Mouse (Mus musculus): ENCODE measurements at regions not wholly inside any gene's neighbourhood (a gene's known extent, or its start where the extent isn't known, plus 50 kb on each side); places are given as distances from the start of the nearest gene placed in this dataset.
"Not testable (repeated sequence)": the region's sequence is repeated elsewhere in the genome, so short reads cannot be mapped to it uniquely, and the experiment has no call there.

DNA sequence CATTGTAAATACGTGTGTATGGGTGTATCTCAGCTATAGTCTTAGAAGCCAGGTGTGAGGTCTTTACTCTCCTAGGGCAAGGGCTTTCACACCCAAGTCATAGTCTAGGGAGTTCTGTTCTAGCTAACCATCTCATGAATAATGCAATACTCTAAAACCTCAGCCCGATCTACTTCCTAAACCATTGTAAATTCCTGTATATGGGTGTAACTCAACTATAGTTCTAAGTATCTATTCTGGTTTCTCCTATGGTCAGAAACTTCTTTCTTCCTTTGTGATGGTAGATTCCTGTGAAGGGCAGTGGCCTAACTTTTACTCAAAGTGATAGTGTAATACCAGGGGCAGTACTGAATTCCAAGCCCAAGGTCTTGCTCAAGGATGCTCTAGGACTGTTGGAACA lies 58.7 kb upstream of the Srd5a3 start:
- DNase-seq (ENCODE audit: low spot score in 2 of 2); intact Hi-C loops (cut with DNase I): not testable (repeated sequence)

DNA sequence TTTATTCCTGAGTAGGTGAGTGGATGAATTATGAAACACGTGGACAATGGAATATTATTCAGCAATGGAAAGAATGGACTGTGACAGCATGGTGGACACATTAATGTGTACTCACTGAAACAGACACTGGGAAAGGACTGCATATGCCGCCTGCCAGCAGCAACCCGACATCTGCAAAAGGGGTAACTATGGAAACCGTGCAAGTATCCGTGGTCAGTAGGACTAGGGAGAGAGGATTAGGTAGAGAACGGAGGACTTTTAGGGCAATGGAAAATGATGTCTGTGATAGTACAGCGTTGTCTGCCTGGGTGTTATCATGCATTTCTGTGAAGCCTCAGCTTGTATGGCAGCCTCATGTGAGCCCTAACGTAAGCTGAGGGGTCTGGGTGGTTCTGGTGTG lies 59.6 kb upstream of the Srd5a3 start:
- intact Hi-C loops (cut with DNase I): no loop called here
- no peak for DNase-seq (ENCODE audit: low spot score in 2 of 2)

DNA sequence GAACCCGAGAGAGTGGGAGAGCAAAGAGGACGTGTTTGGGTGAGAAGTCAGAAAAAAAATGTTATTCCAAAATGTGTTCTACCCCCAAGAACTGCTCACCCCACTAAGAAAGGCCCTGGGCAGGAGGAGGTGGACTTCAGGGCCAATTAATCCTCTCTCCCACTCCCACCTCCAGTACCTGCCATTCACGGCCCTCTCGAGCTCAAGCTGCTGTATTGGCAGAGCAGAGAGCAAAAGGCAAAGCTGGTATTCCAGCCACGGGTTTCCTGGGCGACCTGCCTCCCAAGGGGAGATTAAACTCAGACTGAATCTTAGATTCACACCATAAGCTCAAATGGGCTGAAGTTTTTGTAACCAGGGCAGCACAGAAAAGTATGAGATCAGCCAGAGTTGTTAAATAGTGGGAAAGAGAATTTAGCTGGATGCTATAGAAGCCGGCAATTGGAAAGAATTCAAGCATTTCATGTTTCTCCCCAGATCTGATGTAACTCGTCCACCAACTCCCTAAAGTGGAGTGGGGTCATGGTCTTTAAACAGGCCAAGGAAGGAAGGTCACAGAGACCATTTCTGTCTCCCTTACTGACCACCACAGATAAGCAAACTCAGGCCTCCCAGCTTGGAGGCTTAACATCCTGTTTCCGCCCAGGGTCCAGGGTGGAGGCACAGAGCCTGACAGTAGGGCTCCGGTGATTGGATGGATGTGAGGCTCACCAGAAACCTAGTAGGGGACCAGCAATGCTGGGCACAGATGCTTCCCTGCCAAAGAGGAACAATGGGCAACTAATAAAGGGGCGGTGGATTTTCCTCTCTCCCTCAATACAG lies 60.7 kb upstream of the Srd5a3 start:
- intact Hi-C loops (cut with DNase I): no loop called here
- DNase-seq (ENCODE audit: low spot score in 2 of 2): no peak

DNA sequence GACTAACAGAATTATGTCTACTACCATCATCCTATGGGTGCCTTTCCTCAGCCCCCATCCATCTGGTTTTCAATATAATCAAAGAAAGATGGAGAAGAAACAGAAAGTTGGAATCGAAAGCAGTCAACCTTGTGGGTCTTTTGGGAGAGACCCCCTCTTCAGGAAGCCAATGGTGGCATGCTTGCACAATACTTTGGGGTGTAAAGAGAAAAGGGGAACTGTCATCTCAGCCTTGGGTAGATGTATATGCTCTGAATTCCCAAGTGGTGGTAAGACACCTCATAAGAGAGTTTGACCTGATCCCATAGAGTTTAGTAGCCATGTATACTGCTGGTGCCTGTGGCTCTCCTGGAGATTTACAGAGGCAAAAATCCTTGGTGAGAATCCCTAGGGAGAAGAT lies 61.6 kb upstream of the Srd5a3 start:
- DNase-seq (ENCODE audit: low spot score in 2 of 2): no peak
- intact Hi-C loops (cut with DNase I): no loop called here

DNA sequence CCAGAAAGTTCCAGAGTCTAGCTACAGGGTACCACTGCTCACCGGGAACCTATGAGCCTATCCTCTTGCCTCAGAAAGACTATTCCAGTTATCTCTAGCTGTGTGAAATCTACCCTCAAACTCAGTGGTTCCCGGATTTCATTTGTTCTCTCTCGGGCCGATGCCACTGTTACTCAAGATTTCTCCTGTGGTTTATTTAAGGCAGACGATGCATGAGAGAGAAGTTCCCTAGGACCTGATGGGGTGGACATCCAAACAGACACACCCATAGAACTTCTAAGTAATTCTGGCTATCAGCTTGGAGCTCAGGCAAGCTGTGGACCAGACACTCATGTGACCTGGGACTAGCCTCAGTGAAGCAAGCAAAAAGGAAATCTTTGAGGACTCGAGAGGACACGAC lies 63.8 kb upstream of the Srd5a3 start:
- intact Hi-C loops (cut with DNase I): no loop called here
- no peak for DNase-seq (ENCODE audit: low spot score in 2 of 2)

DNA sequence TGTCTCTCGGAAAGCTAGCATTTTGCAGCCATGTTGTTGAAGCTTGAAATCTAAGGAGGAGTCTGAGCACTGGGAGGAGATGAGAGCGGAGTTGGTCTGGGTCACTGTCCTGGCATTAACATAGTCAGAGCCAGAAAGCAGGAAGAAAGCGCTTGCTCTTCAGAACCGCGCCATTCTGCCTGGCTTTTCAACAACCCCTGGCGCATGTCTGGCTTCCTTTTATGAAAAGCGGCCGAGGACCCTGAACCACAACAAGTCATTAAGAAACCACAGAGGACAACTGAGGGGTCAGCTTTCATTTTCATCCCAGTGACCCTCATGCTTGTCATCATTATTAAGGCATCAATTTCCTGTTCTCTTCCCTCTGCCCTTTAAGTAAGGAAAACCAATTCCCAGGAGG lies 64.7 kb upstream of the Srd5a3 start:
- no peak for DNase-seq (ENCODE audit: low spot score in 2 of 2)
- intact Hi-C loops (cut with DNase I): no loop called here

DNA sequence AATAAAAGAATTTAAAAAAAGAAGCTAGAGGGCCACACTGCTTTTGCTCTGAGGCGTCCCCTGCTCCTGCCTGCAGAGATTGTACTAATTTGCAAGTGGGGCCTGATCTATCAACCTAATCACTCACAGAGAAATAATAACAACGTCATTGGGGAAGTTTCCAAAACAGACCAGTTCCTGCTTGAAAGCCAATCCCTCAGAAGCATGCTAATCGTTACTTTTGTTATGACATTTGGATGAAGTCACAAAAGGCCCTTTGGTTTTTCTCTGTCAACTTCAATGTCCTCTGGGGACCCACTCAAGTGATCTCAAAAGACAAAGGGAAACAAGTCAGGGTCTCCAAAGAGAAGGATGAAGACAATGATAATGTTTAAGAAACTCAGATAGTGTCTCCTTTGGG lies 72.2 kb upstream of the Srd5a3 start:
- intact Hi-C loops (cut with DNase I): no loop called here
- no peak for DNase-seq (ENCODE audit: low spot score in 2 of 2)

DNA sequence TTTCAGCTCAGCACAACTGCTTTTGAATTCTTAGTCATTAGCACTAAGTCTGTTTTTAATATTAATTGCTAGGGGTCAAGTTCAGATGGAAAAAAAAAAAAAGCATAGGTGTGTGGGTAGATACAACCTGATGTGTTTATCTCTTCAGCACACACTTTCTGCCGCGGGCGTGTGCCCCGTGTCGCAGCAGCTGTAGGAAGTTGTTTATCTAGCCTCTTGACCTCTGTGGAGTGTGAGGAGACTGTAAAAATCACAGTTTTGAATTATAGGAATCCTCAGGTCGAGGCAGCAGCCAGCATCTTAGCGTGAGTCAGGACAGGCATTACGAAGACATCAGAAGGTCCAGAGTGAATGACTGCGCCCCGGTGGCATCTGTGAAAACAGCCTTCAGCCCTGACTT lies 72.8 kb upstream of the Srd5a3 start:
- intact Hi-C loops (cut with DNase I): no loop called here
- no peak for DNase-seq (ENCODE audit: low spot score in 2 of 2)

DNA sequence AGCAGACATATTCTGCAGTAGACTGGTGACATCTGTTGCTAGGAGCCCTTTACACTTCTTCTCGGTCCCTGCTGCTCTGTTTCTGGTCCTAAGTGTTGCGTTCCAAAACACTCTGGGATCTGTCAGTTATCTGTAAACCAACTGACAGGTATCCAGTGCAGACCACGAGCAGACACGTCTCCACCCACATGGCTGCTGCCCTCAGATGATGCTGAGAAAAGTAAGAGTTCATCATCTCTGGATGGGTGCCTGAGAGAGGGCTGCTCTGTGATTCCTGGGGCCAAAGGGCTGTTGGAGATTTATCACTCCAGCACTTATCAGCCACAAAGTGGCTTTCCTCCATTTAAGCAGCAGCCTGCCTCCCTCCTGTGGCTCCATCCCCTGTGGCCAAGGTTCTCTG lies 74.3 kb upstream of the Srd5a3 start:
- DNase-seq (ENCODE audit: low spot score in 2 of 2): no peak
- intact Hi-C loops (cut with DNase I): no loop called here

DNA sequence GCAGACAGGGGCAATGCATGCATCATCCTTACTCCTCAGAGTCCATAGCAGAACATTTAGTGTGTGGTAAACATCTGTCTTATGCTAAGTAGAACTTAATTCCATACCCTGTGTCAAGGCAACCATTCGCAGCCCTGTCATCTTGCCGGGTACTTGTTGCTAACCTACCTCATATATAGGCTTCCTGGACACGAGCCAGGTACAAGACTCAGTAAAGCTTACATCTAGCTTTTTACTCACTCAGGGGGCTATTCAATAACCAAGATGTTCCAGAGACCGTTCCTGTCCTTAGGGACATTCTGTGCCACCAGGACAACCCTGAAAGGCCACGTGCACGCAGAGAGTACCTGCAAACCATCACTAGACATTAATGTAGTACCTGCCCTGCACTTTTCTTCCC lies 74.8 kb upstream of the Srd5a3 start:
- intact Hi-C loops (cut with DNase I): no loop called here
- peak; percentile 9 to 42 for DNase-seq (ENCODE audit: low spot score in 2 of 2)

DNA sequence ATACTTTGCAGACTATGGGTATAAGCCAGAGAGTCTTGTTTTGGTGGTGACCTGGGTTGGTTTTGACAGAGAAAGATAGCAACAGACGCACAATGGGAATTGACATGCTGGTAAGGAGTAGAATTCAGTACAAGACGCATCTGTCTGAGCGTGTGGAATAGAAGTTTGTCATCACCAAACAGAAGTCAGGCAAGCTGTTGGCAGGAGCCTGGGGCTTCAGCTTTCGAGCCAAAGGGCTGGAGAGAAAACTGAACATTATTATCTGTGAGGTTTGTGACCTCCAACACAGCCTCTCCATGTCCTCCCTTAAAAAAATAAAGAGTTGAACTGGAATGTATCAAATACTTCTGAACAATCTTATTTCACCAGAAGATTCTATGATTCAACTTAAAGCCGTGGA lies 75.4 kb upstream of the Srd5a3 start:
- DNase-seq (ENCODE audit: low spot score in 2 of 2): no peak
- intact Hi-C loops (cut with DNase I): no loop called here

DNA sequence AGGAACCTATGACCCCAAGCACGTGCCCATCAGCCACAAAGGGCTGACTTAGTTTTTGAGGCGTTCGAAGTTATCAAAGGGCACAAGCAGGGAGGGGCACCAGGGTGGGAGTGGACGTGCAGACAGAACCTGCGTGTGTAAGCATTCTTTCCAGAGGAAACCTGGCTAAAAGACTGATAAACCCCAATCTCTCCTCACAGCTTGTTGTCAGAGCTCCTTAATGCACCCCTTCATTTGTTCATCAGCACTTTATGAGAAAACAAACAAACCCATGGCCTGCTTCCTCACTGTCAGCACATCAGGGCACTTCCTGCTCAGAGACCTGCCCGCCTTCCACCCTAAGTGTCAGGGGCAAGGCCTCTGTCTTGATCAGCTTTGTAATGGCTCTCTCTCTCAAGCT lies 76.6 kb upstream of the Srd5a3 start:
- intact Hi-C loops (cut with DNase I): no loop called here
- no peak for DNase-seq (ENCODE audit: low spot score in 2 of 2)

DNA sequence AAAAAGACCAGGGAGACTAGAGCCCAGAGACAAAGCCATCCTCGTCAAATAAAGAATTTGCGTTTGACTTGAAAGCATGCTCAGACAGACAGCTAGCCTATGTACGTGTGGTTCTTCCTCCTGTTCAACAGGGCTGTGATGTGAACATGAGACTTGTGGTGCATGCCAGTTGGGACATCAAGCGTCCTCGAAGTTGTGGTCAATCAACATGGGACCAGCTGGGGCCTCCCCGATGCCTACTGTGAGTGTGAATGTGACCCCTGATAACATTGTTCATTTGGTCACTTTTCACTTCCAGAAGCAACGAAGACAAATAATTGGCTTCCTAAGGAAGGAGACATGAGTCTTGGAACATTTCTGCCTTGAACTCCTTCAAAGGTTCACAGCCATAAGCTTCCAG lies 79.8 kb upstream of the Kdr start:
- intact Hi-C loops (cut with DNase I): no loop called here
- no peak for DNase-seq (ENCODE audit: low spot score in 2 of 2)

DNA sequence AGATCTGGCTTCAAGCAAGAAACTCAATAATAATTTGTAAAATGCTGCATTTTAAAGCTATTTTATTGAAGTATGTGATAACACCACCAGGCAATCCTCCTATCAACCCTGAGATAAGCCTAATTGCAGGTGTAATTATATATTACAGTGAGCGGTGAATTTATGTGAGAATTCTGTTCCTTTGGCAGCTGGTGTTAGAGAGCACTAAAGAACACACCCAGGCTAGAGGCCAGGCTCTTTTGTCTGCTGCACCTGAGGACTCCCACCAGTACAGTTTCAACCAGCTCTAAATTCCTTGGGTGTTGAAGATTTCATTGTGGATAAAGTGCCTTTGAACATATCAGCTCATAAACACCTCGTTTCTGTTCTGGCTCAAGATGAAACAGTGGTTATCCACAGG lies 77.6 kb upstream of the Kdr start:
- intact Hi-C loops (cut with DNase I): no loop called here
- no peak for DNase-seq (ENCODE audit: low spot score in 2 of 2)

DNA sequence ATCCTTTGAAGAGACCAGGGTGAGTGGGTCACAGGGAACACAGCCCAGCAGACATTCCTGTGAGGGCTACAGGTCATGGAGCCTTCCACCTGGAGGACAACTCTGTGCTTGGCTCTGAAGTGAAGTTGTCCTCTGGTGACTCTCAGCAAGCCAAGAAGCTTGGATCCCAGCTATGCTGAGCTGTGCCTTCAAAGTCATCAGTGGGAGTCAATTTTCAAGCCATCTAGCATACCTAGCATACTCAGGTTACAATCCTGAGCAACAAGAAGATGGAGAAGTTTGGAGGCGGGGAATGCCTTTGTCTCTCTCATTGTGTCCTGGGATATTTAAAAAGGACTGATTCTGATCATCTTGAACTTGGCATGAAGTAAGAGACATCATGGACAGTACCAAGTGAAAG lies 74.5 kb upstream of the Kdr start:
- no peak for DNase-seq (ENCODE audit: low spot score in 2 of 2)
- intact Hi-C loops (cut with DNase I): no loop called here

DNA sequence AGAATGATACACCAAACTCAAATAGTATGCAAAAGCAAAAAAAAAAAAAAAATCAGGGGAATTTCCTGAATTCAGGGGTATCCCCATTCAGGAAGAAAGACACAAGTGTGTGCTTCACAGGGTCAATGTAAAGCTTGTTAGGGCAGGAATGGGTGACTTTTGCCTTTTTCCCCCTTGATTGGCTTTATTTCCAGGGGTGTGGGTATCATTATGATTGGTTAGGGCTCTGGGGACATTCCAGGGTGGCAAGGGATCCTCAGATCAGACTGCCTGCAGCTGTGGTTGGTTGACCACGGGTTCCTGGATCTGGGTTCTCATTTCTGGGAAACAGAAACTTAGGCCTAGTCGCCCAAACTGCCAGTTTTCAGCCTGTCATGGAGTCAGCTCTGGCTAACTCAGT lies 73.4 kb upstream of the Kdr start:
- no peak for DNase-seq (ENCODE audit: low spot score in 2 of 2)
- intact Hi-C loops (cut with DNase I): no loop called here

DNA sequence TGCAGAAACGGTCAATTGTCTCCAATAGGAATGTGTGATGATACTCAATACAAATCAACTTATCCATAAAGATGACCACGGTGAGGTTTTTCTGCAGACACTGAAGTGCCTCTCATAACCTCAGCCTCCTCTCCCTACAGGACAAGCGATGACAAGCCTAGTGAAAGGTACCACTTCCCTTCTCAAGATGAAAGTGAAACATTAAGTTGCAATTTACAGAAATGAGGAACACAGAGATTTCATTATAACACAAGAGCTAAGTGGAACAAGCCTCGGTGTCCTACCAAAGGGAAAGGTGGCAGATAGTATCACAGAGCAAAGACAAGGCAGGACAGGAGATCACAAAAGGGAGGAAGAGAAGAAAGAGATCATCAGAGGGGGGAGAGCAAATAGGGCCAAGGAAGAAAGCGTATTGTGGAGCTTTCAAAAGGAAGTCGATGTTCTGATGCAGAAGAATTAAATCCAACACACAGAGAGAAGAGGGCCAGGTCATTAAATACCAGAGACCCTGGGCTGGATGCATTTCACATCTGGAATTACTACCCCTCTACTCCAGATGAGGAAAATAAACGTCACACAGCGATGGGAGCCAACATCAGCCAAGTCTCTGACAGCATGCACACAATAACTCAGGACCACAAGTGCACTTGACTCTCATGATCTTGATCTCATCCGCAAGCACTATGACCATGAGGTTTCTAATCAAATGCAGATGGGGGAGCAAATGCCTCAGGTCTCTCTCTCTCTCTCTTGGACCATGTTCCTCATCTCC lies 70.0 kb upstream of the Kdr start:
- DNase-seq (ENCODE audit: low spot score in 2 of 2): no peak
- intact Hi-C loops (cut with DNase I): no loop called here

DNA sequence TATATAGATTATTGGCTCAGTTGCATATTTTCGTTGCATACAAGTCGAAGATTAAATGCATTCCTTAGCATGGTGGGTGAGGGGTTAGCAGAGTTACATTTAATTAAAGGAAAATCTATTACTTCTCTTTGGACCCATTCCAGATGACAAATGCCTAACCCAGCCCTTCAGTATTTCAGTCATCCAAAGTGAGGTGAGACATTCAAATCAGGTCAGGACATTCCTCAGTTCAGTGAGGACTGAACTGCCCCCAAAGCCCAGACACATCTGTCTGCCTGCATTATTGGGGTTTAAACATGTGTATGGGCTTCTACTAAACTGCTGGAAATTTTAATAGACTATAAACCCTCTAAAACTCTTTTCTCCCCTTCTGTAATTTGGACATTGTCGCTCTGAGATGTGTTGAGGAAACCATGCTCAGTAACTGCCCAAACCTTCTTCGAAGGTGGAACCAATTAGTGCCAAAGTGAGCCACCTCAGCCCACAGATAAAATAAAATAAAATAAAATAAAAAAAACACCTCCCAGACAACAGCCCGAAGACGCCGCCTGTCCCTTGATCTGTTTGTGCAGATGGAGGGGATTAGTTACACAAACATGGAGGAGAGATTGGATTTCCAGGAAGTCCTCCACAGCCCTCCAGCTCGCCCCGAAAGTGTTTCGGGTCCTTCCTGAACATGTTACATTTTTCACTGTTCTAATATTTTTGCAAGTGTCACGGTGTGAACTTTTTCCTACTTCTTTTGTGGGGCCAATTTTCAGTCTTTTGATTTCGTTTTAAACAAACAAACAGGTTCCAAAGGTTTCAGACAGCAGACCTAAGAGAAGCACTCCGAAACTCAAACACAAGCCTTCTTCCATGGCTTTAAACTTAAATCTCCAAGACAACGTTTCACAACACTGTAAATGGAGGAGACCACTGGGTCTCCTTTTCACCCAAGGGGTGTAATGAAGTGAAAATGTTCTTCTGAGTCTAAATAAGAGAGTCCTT lies 65.6 kb upstream of the Kdr start:
- no peak for DNase-seq (ENCODE audit: low spot score in 2 of 2)
- intact Hi-C loops (cut with DNase I): no loop called here

DNA sequence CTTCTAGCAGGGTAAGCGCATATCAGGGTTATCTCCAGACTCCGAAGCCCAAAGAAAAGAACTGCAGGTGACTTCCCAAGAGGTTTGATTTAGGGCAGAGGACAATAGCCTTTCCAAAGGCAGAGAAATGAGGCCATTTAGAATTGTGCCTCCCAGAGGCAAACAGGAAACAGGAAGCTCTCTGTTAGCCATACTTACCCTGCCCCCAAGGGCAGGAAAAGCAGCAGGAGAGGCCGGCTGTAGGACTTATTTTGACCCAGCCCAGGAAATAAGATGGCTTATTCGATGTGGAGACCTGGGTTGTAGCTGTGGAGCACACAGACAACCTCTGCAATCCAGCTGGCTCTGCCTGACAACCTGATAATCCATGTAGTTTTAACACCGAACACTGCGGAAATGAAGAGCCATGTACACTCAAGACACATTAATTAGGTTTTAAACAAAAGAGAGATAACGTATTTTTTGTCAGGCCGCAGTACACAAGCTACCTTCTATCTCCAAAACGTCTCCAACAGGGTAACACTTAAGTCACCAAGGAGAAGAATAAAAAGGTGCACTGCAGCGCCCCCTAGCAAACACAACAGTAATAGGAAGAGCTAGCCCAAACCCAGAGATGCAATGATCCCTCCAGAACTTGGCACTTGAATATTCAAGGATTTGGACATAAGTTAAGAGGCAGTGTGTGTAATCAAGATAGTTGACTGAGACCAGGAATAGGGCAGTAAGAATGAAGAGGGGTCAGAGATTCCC lies 62.4 kb upstream of the Kdr start:
- DNase-seq (ENCODE audit: low spot score in 2 of 2): peak; percentile 7 to 9

More for the DNA sequence above, 62.4 kb upstream of the Kdr start:
- intact Hi-C loops (cut with DNase I): no loop called here
